Mouse (Mus musculus) c-Kit-positive CD71-positive TER-119-positive erythroid progenitor cells, embryonic 14.5 days (primary cell): ENCODE results near the gene Hand1.
"Not testable (repeated sequence)": the region's sequence is repeated elsewhere in the genome, so short reads cannot be mapped to it uniquely, and the experiment has no call there.

Experiments used
- DNase-seq: peaks from one replicate; pipeline ENCODE4 v3.0.0-alpha.2; 2013; ENCODE audit warnings: low spot score

Hand1 gene

DNA sequence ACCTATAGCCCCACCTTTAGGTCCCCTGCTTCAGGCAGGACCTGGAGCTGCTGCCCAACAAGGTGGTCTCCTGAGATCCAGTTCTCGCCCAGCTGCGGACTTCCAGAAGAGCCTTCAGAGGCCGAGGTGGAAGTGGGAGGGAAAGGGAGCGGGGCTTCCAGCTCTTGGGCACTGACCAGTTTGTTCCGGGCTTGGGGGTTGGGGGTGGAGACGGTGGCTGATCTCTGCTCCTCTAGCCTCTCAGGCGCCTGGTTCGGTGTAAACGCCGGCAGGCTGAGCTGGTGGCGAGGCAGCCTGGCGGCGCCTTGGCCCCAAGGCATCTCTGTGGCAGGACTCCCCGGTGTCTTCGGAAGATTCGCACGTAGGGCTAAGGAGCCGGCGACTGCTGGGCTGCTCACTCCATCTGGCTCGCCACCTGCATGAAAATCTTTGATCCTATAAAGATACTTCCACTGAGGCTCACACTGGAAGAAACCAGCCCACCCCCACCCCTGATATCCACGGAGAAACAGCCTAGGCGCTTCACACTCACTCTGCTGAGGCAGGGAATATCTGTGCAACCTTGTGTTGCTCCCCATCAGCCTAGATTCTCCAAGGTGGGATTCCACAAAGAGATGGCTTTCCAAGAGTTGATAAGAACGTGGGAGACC, at the start of gene Hand1:
Gene Hand1, minus strand, starts transcription at position 267 of the 650 bp plus-strand sequence.
- no peak for DNase-seq

DNA sequence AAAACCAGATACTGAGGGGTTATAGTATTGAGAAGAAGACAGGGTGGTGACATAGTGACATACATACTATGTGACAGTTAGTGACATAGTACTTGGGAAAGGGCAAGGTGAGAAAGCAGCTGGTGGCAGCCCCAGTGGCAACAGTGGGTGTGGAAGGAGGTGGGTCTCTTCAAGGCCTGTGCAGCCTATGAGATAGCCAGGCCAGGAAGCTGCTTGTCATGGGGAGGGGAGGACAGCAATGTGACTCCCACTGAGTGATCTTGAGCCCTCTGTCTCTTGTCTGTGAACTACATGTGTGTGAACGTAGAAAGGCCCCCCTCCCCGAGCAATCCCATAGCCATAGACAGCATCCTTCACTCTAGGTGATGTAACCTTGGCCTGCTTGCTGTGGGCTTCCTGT, 43.5 kb upstream of the Hand1 start:
- DNase-seq = peak; percentile 64

DNA sequence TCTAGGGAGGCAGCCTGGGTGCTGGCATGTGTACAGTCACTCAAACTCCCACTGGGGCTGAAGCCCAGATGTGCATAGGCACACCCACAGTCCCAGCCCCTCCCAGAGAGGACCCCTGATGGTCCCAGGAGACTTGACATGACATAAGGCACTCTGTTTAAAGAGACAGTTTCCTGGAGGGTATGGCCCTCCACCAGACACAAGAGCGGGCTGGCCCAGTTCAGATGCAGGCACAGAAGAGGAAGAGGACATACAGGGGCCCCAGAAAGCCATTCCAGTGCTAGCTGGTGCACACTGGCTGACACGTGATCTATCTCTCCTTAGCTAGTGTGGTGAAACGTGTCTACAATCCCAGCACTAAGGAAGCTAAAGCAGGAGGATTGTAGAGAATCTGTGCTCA, 40.4 kb upstream of the Hand1 start:
- DNase-seq = no peak

DNA sequence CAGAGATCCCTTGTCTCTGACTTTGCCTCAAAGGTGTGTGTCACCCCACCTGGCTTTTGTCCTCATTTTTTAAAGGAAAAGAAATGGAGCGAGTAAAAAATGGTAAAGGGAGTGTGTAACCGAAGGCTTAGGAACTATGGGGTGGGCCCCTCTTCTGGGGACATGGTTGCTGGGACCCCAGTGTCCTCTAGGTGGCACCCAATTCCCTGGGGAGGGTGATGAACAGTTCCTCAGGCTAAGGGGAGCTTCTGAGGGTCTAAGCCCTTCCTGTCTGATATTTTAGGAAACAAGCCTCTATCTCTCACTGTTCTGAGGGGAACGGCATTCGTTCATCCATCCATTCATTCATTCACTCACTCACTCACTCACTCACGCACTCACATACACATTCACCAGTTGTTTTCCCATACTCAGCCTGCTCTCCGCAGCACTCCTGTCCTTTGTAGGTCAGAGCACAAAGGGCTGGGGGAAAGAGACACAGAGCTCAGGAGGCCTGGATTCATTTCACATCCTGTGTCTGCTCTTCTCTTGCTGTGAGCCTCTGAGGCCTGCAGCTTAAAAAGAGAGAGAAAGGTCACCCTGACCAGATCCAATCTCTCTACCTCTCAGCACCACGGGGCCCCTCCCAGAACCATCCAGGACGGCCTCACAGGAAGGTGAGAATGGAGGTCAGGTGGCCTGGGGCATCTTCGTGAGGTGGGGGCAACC, 36.3 kb upstream of the Hand1 start:
- no peak for DNase-seq

DNA sequence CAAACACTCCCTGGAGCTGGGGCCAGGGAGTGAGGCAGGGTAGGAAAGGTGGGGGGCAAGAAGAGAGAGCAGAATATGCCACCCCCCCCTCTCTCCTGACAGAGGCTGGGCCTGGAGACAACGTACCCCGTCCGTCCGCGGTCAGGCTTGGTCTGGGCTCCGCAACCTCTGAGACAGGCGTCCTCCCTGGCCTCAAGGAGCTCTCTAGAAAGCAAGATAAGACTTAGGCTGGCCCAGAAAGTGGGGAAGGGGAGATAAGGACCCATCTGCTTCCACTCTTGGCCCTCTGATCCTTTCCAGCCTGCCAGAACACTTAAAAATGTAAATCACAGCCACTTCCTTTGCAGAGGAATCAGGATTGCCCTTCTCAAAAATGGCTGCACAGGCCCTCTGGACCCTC, 33.8 kb upstream of the Hand1 start:
- no peak for DNase-seq

DNA sequence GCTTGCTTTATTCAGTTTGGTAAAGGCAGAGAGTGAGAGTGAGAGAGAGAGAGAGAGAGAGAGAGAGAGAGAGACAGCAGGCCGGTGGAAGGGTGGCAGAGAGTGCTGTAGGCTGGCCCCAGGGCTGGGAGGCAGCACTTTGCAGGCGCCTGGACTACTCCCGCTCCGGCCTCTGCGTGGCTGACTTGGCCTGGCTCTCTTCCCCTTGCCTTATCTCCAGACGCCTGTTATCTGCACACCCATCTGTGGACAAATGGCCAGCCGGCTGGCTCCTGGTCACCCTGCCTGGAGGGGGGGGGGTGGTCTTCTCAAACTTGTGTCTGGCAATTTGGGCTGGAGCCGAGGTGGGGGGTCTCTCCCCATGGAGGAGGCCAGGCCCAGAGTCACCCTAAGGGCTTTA, 32.0 kb upstream of the Hand1 start:
- DNase-seq = no peak

DNA sequence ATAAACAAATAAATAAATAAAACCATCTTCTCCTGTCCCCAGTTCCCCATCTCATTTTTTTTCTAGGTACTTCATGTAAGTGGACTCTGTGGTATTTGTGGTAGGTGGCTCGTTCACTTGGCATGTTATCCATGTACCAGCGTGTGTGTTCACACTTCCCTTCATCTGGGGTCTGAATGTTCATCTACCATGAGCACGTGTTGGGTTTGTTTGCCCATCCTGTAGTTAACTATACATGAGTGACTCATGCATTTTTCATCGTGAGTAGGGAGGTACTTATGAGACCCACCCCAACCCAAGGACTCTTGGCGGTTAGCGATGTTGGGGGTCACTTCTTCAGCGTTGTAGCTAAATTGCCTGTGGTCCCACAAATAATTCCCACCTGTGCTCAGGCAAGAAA, 29.5 kb upstream of the Hand1 start:
- DNase-seq = no peak

DNA sequence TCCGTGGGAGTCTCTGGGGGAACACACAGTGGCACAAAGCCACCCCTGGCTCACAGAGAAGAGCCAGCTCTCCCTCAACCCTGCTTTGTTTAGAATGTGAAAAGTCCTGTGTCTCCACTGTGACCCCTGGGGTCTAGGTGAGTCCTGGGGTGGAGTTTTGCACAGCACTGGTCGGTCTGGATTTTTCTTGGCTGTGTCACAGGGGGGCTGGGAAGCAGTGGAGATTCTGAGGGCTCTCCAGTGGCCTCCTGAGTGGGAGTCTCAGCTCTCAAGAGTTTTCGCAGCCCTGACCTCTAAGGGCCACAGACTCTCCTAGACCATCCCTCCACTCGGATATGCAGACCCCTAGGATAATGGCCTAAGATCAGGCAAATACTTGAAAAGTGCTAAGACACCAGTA, 25.1 kb upstream of the Hand1 start:
- no peak for DNase-seq

DNA sequence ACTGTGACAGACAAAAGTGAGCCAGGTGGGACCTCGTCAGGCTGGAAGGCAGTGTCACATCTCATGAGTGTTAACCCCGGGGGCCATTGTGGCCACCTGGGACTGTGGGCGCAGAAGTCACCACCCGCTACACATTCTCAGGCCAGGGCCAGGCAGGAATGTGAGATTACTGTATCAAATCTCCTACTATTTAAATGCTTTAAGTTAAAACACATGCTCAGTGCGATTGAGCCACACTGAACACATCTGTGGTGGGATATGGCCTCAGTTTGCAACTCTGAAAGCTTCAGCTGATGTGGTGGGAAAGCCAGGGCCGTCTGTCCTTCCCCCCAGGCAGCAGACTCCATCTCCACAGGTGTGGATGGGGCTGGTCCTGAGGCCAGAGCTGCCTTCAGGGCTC, 21.0 kb upstream of the Hand1 start:
- no peak for DNase-seq

DNA sequence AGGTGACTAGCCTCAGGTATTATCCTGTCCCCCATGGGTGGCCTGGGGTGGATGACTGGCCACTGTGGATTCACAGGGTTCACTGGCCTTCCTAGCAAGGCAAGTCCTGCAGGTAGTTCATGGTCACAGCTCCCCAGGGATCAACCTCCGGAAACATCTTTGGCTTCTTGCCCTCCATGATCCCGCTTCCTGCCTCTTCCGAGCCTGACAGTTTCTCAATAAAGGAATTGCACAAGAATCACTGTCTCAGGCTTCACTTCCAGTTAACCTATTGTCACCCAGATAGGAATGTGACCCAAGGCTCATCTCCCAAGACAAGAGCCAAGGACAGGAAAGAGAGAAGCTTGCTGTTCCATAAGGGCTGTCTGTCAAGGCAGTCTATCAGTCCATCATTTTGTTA, 18.3 kb upstream of the Hand1 start:
- no peak for DNase-seq

DNA sequence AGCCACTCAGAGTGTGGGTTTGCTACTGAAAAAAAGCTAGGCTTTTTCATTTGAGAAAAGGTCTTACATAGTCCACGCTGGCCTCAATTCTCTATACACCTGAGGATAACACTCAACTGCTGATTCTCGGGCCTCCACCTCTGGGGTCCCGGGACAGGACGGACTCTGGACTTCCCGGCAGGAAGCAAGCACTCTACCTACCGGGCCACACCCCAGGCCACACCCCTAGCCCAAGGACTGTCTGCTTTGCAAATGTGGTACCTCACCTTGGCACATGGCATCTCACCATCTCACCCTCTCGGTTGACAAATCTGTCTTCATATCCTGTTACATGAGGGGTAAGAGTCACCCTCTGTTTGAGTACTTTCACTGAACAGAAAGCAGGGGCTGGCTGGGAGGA, 17.7 kb upstream of the Hand1 start:
- DNase-seq = no peak

DNA sequence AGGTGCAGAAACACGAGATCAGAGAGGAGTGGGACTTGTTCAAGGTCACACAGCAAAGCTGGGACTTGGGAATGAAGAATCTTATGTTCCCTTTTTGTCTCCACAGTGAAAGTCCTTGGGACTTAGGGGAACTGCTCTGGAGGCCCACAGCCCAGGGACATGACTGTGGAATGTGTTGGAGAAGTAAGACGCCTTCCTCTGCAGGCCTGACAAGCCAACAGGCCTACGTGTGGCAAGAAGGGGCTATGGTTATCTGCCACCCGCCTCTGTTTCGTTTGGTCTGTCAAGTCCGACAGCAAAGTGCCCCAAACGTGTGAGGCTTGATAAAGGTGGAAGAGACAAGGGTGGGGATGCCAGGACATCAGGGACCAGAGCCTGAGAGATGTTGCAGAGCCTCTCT, 14.8 kb upstream of the Hand1 start:
- no peak for DNase-seq

DNA sequence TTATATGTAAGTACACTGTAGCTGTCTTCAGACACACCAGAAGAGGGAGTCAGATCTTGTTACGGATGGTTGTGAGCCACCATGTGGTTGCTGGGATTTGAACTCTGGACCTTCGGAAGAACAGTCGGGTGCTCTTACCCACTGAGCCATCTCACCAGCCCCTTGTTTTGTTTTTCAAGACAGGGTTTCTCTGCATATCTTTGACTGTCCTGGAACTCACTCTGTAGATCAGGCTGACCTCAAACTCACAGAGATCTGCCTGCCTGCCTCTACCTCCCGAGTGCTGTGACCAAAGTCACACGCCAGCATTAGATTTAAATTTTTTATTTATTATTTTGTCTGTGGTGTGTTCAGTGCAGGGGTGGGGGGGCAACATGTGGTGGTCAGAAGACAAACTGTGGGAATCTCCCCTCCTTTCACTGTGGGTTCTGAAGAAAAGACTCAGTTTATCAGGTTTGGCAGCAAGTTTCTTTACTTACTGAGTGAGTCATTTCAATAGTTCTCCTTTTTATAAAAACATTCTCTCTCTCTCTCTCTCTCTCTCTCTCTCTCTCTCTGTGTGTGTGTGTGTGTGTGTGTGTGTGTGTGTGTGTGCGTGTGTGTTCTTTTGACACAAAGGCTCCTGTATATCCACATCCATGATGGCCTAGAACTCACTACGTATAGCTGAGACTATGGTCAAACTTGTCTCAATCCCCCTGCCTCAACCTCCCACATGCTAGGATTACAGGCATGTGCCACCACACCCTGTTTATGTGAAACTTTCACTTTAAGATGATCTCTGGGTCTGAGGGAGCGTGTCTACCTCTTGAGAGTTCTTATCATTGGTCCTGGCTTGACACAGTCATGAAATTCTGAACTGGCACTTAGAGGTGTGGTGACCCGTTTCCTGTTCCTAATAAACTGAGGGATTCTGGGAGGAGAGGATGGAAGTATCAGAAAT, 14.1 kb upstream of the Hand1 start:
- not testable (repeated sequence) for DNase-seq

DNA sequence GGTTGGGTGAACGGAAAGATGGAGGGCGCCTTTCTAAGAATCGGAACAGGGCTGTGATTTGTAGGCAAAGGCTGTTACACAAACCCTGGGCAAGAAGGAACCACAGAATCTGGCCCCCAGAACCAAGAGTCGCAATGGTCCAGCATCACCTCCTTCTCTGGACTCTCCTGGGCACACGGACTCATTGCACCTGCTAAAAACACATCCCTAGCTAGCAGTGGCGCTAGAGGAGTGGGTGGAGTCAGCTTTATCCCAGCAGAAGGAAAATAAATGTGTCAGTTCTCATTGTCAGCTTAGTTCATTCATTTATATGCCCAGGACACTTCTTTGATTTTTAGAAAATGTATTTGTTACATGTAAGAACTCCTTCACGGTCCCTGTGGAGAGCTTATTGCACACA, 8.8 kb upstream of the Hand1 start:
- no peak for DNase-seq

DNA sequence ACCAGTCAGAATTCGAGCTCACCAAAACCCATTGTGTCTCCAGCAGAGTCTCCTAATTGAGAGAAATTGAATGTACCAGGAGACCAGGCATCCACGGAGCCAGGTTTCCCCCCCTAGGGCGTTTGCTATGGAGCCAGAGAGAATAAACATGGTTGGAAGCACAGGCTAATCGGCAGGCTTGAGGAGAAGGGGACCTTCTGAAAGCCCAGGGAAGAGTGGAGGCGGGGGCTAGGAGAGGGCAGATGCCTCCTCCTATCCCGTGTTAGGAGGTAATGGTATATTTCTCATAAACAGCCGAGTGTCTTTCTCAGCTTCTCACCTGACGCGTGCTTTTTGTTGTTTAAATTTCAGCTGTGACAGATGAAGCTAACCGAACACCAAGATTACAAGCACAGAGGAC, 8.4 kb upstream of the Hand1 start:
- no peak for DNase-seq

DNA sequence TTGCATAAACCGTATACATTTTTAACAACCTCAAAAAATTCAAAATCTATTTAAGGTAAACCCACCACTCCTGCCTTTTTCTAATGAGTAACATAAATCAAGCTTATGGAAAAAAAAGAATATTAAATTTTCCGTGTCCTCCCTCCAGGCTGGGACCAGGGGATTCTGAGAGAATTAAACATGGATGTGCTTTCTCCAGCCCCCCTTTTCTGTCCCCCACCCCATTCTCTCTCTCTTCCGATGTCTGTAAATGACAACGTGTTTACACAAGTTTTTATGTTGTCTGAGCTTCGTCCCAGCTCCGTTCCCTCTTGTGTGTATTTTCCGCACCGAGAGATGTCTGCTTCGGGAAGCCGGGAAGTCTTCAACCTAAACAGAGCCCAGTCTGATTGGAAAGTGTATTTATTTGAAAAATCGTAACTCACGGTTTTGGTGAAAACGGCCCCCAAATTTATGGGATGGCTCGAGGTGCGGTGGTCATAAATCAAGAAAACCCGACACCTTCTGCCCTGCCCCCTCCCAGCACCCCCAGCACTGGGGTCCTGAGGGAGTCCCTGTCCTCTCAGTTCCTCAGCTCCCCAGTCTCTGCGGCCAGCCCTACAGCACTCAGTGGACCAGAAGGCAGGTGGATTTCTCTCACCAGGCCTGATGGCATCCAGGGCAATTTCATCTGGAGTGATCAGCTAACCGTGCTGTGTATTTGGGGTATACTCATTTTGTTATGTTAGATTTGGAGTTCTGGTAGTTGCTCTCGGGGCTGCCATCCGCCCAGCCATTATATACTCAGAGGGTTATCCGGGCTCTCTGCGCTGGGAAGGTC, 5.5 kb upstream of the Hand1 start:
- DNase-seq = no peak

DNA sequence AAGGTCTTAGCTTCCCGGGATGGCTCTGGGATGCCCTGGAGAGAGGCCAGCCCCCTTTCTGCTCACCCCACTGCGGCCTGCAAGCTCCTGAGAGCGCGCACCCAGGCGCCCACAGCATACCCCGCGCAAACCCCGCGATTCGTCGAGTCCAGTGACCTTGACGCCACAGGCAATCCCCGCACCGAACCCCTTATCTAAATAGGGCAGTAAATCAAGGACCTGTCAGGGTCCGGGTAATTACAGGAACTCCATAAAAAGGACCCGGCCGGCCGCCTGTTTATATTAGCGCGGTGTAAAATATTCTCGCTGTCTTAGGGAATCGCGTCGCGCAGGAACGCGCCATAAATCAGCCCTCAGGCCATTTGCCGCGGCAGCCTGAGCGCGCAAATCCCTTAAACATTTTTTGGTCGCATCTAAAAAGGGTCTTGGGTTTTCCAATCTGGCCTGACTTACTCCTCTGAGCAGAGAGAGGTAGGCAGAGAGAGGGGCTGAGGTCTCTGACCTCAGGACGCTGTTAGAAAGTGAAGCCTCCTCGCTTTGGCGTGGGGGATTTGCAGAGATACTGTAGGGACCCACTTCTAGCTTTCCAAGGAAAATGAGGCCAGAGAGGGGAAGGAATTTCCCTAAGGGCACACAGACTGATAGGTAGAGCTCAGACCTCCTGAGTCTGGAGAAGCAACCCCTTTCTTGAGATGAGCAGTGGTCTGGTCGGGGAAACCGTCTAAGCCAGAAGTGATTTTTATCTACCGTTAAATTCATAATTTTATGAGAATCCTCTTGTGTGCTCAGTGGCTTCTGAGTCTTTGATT, 4.5 kb upstream of the Hand1 start:
- no peak for DNase-seq

DNA sequence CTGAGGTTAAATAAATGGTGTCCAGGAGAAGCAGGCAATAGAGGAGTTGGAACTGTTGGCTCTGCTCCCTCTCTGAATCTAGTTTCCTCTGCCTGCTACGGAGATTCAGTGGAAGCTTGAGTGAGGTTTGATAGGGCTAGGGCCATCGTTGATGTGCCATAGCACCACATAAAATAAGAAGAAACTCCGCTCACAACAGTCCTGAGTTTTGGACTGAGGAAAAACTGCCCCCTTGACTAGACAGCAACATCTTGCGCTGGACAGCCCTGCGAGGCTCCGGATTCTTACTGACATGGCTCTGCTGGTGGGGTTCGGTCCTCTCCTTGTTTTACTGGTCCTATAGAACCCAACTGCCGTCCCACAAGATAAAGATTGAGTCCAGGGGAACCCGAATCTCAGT, 3.8 kb upstream of the Hand1 start:
- no peak for DNase-seq

DNA sequence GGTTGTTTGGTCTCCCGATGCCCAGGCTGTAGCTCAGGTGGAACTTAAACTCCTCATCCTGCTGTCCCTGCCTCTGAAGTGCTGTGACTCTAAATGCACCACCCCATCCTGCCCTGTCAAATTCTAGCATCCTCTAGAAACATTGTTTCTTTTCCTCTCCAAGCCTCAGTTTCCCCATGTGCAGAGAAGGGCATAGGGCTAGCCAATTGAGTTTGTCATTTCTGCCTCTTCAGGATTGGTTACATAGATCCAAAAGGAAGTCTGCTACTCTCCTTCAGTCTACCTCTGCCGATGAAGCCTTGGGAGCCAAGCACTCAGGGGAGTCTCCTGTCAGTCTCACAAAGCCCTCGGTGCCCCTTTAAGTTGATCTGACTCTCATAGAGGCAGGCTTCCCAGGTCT, 3.3 kb upstream of the Hand1 start:
- DNase-seq = no peak

DNA sequence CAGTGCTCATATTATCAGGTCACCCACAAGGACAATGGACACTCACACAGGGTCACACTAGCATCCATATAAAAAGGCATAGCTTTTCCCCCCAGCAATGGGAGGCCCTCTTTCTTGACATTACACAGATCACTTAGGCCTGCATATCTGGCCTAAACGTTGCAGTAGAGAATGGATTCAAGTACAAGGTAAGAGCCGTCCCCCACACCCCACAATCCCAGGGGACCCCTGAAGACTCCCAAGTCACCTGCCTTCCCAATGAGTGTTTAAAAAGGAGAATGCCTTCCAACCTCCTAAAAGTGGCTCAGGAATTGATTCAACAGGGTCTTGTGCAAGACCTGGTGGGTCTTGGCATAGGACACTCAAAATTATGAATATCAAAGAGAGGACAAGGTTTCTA, 2.7 kb upstream of the Hand1 start:
- DNase-seq = no peak

DNA sequence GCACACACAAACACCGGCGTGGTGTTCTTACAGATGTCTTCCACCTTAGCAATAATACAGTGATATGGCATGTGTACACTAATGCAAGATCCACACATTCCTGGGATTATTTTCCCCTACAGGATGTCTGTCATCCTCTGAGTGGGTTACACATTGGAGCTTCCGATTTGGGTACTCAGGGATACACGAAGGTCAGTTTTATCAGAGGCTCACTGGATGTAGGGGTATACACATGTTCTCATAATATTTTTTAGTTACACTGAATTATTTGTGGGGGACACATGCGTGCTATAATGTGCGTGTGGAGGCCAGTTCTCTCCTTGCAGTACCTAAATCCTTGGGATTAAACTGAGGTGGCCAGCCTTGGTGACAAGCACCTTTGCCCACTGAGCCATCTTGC, 1.4 kb upstream of the Hand1 start:
- DNase-seq = no peak
